Mouse (Mus musculus): ENCODE data around the gene Slc39a1. TPM values are rescaled to one million over a fixed set of nuclear protein-coding genes. Genes with fewer than 3 reads are reported as not detected.
"Not testable (repeated sequence)": the region's sequence is repeated elsewhere in the genome, so short reads cannot be mapped to it uniquely, and the experiment has no call there.

Slc39a1 gene
- total RNA-seq, 1 experiment from 2014 or later, result 136 TPM

GRCm38 (mm10) chr3:90241669-90242358, 6.2 kb upstream of the Slc39a1 start:
- no peak for DNase-seq

- DNase-seq, result peak; percentile 44
Observed at GRCm38 (mm10) chr3:90242984-90243775, 4.8 kb upstream of the Slc39a1 start, which contains the start of gene Creb3l4. Gene Creb3l4, minus strand, starts transcription at chr3:90243512.

GRCm38 (mm10) chr3:90245406-90245805, 2.6 kb upstream of the Slc39a1 start:
- no peak for DNase-seq

DNA sequence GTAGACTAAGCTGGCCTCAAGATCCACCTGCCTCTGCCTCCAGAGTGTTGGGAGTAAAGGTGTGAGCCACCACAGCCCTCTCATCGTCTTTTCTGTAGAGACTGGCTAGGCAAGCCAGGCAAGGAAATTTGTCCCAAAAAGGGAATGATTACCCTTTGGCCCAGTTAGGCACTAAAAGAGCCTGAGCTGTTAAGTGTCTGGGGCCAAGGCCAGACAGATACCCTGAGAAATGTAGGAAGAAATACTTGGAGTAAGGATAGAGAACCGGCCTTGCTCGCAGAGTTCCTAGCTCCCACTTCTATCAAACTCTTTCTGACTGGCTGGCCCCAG, 377 bp upstream of the Slc39a1 start:
- no peak for DNase-seq

DNA sequence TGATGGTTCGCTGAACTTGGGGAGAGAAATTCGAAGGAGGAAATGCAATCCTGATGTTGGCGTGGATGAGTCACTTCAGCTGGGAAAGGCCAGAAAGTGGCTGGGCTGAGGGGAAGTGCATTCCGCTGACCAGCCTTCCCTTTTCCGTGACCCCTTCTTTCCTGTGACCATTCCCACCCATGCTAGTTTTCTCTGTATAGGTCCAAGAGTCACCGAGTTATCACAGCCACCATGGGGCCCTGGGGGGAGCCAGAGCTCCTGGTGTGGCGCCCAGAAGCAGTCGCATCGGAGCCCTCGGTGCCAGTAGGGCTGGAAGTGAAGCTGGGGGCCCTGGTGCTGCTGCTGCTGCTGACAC, 751 bp downstream of the Slc39a1 start:
- DNase-seq, result peak; percentile 30

DNA sequence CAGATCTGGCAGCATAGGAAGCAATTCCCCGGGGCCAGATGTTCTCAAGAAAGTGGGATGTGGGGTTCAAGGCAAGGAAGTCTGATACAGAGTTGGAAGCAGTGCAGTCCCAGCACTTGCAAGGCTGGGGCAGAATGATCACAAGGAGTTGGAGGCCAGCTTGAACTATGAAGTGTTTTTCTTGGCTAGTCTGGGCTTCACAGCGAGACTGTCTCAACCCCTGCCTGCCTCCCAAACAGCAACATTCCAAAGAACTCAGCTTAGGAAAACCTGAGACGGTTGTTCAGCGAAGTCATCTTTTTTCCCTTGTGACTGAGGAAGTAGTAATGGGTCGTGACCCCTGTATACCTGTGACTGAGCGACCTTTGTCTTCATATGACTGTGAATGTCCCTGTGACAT, 2.8 kb downstream of the Slc39a1 start:
- no peak for DNase-seq

DNA sequence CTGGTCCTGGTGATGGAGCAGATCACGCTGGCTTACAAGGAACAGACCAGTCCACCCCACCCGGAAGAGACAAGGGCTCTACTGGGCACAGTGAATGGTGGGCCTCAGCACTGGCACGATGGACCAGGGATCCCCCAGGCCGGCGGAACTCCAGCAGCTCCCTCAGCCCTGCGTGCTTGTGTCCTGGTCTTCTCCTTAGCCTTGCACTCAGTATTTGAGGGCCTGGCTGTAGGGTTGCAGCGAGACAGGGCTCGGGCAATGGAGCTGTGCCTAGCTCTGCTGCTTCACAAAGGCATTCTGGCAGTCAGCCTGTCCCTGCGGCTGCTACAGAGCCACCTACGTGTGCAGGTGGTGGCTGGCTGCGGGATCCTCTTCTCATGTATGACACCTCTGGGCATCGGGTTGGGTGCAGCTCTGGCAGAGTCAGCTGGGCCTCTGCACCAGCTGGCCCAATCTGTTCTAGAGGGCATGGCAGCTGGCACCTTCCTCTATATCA, 3.8 kb downstream of the Slc39a1 start:
- DNase-seq, result not testable (repeated sequence)

- not testable (repeated sequence) for DNase-seq
Observed at GRCm38 (mm10) chr3:90252659-90253058, 4.7 kb downstream of the Slc39a1 start.

DNA sequence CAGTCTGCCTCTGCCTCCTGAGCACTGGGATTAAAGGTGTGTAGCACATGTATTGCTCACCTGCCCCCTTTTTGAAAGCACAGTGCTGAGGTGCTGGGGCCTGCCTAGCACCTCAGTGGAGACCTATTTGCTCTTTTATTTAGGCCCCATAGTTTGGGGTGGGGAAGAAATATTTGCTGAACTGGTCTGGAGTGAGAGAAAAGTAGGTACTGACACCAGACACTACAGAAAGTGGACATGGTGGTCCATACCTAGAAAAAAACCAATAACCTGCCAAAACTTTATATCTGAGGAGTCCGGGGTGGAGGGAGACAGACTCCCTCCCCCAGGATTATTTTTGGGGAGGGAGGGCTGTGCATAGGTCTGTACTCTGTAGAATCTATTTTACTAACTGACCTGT, 5.2 kb downstream of the Slc39a1 start:
- DNase-seq, result not testable (repeated sequence)

DNA sequence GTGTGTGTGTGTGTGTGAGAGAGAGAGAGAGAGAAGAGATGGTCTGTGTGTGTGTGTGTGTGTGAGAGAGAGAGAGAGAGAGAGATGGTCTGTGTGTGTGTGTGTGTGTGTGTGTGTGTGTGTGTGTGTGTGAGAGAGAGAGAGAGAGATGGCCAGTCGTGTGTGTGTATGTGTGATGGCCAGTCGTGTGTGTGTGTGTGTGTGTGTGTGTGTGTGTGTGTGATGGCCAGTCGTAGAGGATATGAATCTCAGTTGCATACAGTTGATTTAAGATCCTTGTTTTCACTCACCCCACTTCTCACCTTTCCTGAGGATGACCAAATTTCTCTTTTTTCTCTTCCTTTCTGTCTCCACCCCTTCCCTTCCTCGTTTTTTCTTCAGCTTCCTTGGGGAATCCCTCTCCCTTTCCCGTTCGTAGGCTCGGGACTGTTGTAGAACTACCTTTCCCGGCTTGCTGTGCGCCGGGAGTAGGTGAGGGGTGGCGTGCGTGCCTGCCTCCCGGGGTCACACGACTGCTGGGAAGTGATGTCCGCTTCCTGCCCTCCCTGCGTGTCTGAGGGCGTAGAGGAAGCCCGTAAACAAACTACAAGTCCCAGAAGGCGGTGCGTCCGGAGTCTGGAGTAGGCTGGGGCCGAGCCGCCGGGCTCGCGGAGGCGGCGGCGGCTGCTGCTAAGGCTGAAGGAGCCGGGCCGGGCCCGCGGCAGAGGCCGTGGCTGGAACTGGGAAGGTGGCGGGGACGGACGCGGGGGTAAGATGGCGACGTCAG, 5.9 kb downstream of the Slc39a1 start, which contains the start of gene Crtc2:
Gene Crtc2, plus strand, starts transcription at position 511 of the 766 bp plus-strand sequence.
- DNase-seq, result peak; percentile 91

DNA sequence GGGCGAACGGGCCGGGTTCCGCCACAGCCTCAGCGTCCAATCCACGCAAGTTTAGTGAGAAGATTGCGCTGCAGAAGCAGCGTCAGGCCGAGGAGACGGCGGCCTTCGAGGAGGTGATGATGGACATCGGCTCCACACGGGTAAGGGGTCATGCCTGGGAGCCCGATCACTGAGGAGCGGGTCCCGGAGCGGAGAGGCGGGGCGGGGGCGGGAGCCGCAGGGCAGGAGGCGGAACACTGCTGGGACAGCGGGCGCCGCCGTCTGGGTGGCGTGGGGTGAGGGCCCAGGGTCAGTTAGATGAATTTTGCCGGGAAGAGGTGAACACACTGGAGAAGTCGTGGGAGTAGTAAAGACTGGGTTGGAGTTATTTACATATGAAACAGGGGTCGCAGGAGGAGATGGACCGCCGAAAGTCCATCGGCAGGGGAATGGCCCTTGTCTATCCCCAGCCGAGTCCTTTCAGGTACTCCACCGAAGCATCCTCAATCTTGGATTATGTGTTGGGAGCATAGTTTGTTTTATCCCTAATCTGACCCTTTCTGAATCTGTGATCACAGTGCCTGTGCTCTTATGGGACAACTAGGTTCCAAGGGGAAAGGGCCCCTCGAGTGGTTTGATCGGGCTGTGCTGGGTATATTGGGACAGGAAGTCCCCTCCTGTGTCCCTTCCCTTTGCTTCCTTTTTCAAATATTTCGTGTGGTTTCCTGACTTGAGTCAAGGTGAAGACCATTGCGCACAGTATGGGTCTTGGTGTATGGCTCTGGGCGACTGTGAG, 6.6 kb downstream of the Slc39a1 start:
- DNase-seq, result peak; percentile 64

DNA sequence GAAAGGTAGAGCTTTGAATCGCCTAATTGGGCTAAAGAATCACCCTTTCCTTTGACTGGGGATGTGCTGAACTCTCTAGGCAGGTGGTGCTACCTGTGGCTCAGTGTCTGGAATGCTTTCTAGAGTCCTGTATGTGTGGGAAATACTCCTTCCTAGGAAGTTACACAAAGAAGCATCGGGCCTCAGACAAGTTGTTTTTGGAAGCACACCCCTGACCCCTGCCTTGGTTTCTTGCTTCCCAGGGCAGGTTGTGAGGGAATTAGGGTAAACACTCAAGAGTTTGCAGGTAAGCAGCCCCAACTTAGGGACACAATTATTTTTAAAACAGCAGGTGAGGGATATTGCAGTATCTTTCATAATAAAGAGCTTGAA, 7.2 kb downstream of the Slc39a1 start:
- no peak for DNase-seq

GRCm38 (mm10) chr3:90255784-90256353, 7.9 kb downstream of the Slc39a1 start:
- DNase-seq, result no peak

GRCm38 (mm10) chr3:90256731-90257530, 9.0 kb downstream of the Slc39a1 start:
- DNase-seq, result peak; percentile 68

DNA sequence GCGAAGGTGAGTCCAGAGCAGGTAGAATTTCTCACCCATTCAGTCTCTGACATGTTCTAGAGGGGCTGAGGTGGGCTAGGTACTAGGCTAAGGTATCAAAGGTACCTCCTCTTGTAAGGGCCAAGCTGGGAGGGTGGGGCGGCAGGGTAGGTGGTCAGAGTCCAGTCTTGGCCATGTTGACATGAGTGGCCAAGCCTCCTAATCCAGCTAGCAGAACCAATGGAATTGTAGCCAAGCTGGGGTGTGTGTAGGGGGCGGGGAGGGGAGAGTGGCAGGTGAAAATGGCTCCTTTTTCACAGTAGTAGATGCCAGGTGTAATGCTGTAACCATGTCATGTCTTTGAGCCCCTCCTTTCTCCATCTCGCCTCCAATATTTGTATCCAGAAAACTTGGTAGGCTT, 10.5 kb downstream of the Slc39a1 start:
- no peak for DNase-seq

GRCm38 (mm10) chr3:90263121-90263771, 15.3 kb downstream of the Slc39a1 start:
- no peak for DNase-seq

DNA sequence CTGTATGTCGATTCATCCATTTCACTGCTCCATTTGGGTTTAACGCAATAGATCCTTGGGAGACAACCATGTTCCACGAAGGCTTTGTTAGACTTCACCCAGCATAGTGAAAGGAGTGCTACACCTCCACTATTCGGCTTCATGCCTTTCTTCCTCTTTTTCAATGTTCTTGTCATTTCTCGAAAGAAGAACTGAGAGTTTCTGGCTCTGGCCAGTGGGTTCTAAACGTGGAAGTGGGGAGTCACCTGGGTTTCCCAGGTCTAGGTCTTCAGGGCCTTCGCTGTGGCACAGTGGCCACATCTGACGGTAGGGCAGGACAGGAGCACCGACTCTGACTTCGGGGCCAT, 16.7 kb downstream of the Slc39a1 start:
- DNase-seq, result no peak

DNA sequence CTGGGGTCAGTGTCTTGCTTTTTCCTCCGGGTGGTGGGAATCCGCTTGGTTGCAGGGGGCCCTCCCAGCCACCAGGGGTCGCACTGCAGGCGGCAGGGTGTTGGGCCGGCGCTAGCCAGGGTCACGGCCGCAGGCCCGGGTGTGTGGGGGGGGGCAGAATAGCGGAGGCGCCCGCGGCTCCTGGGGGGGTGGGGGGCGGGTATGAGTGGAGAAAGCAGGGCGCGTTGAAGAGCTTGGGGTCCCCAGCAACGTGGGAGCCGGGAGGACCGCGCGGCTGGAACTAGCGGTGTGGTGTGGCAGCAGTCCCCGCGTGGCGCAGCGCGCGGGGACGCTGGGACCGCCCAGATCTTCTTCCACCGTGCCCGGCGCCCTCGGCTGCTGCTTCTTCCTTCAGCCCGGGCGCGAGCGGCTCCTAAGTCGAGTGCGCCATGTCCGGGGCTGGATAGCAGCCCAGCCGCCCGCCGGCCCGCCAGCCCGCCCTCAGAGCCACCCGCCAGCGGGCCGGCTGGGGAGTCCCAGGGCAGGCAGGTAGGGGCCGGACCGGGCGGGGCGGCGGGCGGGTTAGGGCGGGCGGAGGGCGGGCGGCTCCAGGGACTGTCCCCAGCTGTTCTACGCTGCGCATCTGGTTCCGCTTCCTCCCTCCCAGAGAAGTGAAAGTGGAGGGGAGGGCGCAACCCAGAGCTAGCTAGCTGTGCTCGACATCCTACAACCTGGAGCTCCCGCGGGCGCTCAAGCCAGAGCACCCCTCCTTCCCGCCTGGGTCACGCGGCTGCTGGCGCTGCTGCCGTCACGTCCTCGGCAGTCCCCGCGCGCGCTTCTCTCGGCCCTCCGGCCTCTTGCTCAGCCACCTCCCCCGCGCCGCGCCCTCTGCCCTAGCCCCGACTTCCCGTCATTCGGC, 17.3 kb downstream of the Slc39a1 start, which contains the start of gene Dennd4b:
Gene Dennd4b, plus strand, starts transcription at position 152 of the 898 bp plus-strand sequence.
- DNase-seq, result peak; percentile 94

Measured in adrenal gland, postnatal 25 days (tissue).